Mouse (Mus musculus): ENCODE data around the gene Eaf1.

- no peak for TF ChIP-seq CTCF (IDR thresholded peaks at IDR 0.05; ENCODE audit: low read depth)
- TF ChIP-seq EP300 (IDR thresholded peaks at IDR 0.05; ENCODE audit: low read depth), result no peak
Measured at GRCm38 (mm10) chr14:31557273-31557672, 63.1 kb downstream of the Eaf1 start.

Measured in heart, postnatal 0 days (tissue).